Mouse (Mus musculus) heart, adult 9 months (tissue): Measurements from ENCODE around the gene Fitm2.

Source experiments
- DNase-seq, 2 experiments: peaks; one replicate each; pipeline ENCODE4 v3.0.0; 2022; ENCODE audit warnings: low spot score in 2 of 2

Fitm2 gene

DNA sequence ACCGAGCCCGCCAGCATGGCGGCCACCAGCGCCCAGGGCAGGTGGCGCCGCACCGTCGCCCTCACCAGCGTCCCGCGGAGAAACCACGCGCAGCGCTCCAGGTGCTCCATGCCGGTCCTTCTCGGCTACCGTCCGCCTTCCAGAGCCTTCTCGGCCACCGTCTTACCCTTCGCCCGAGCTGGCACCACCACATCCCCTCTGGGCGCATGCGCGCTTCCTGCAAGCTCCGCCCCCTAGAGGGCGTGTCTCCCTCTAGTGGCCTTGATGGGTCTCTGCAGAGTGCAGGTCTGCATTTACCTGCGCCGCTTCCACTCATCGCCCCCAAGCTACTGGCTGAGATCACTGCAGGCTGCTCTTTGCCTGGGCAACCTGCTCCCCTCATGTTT is at the start of gene Fitm2:
Gene Fitm2, minus strand, starts transcription at position 164 of the 386 bp plus-strand sequence.
- peak; percentile 91 to 92 for DNase-seq

- no peak for DNase-seq
Measured at GRCm38 (mm10) chr2:163506300-163507004, 34.0 kb upstream of the Fitm2 start, which contains the start of gene Hnf4a. Gene Hnf4a (plus strand): TSS chr2:163506808.

- DNase-seq: no peak
Measured at GRCm38 (mm10) chr2:163503191-163503590, 30.8 kb upstream of the Fitm2 start.

- peak; percentile 18 to 22 for DNase-seq
Measured at GRCm38 (mm10) chr2:163502219-163502618, 29.8 kb upstream of the Fitm2 start.

DNA sequence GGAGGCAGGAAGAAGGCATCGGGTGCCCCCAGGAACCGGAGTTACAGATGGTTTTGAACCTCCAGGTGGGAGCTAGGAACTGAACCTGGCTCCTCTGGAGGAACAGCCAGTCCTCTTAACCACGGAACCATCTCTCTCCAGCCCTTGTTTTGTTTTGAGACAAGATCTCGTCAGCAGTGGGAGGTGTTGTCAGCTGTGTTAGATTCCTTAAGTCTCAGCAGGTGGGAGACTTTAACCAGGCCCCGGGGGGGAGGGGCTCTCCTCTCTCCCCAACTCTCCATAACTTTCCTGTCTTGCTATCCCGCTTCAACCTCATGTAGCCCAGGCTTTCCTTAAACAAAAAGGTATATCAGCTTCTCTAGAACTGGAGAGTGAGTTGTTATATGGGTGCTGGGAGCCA is 22.0 kb upstream of the Fitm2 start:
- no peak for DNase-seq

GRCm38 (mm10) chr2:163493976-163494375 is 21.5 kb upstream of the Fitm2 start:
- no peak for DNase-seq

DNA sequence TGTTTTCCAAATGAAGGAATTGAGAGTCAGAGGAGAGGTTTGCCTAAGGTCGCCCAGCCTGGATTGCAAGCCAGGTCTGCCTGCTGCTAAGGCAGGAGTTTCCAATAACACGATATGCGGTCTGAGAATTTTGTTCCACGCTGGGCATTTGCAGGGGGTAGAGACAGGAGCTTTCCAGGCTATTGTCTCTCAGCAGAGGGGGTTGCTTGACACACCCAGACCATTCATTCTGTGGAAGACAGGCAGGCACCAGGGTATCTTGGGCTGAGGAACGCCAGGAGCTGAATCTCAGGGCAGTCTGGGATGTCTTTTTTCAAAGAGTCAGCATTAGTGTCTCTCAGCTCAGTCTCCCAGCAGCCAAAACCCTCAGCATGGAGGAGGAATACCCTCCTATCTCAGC is 20.6 kb upstream of the Fitm2 start:
- no peak for DNase-seq

DNA sequence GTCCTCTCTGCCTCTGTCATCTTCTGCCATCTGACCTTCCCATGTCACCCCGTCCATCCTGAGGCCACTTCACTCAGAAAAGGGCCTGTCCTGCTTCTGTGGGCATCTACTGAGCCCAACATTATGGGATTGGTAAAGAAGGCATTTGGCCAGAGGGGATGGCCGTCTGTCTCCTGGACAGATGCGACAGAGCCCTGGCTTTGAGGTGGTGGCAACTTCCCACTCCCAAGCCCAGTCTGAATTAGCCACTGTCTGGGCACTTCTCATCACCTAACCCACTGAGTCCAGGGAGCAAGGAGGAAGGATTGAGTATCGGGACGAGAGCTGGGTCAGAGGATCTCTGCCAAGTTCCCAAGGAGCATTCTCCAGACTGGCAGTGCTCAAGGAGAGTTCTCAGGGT is 19.6 kb upstream of the Fitm2 start, which contains the start of gene R3hdml:
Gene R3hdml, plus strand, starts transcription at position 301 of the 400 bp plus-strand sequence.
- no peak for DNase-seq

DNA sequence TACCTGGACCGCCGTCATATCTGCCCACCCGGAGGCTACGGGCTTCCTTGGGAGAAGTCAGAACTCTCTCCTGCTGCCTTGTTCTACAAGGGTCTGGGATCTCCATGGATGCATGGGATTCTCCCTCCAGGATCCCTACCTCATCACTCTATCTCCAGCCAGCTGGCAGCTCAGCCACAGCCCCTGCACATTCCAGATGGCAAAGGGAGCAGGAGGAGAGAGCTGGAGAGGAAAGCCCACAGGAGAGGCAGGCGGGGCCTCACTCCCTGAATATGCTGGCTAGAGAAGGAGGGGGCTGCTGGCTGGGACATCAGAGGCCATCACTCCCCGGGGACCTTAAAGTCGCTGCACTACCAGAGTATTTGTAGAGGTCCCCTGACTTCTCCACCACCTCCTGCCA is 18.9 kb upstream of the Fitm2 start:
- no peak for DNase-seq

- no peak for DNase-seq
Measured at GRCm38 (mm10) chr2:163490656-163491055, 18.2 kb upstream of the Fitm2 start.

- DNase-seq: no peak
Measured at GRCm38 (mm10) chr2:163489725-163490291, 17.4 kb upstream of the Fitm2 start.

DNA sequence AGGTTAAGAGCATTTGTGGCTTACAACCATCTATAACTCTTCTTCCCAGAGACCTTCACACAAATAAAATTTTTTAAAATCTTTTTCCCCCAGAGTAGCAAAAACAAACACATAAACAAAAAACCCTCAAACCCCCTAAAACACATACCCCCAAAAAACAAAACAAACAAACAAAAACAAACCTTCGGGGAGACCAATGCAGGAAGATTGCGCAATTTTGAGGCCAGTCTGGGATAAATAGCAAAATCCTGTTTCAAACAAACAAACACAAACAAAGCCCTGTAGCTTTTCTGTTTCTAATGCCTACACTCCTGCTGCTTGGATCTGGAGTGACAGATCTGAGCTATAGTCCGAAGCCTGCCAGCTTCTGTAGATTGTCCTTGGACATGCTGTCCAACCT is 14.9 kb upstream of the Fitm2 start:
- no peak for DNase-seq

DNA sequence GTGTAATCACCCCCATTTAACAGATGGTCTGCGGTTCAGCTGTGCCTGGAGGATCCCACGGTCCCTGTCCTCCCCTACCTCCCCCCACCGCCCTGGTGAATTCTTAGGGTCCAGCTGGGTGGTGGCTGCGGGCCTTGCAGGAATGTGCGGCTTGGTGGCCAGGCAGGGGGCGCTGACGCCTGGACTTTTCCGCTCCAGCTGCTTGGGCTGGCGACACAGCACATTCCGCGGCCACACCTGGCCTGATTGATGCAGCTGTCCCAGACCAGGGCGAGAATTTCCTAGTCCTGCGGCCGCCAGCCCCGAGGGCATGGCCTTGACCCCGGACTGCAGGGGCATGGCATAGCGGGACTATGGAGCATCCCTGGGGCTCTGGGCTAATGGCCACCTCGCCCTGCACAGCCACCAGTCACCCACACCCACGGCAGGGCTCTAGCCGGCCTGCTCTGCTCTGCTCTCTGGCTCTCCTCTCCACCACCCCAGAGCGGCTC is 9.2 kb upstream of the Fitm2 start:
- DNase-seq: no peak

DNA sequence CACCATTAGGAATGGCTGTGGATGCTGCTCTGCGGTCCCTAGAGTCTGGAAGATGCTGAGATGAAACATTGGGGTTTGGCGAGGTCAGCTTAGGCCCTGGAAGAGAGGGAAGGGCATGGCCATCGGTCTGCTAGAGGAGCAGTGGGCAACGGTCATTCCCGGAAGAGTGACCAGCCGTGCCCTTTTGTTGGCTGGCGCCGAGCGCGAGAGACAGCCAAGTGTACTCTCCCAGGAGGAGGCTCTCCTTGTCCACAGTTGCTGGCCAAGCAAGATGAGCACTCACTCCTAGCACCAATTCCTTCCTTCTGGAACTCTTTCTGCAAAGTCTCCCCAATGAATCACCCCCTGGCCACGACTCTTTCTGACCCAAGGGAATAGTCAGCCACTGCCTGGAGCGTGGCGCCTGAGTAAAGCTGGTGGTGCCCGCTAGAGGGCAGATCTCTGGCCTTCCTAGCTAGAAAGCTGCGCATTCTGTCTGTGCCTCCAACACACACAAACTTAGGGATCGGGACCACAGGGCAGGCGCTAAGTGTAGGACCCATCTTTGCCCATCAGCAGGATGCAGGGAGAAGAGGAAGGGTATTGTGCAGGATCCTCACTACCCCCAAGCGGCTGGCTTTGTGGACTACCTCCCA is 7.9 kb upstream of the Fitm2 start:
- DNase-seq: no peak

DNA sequence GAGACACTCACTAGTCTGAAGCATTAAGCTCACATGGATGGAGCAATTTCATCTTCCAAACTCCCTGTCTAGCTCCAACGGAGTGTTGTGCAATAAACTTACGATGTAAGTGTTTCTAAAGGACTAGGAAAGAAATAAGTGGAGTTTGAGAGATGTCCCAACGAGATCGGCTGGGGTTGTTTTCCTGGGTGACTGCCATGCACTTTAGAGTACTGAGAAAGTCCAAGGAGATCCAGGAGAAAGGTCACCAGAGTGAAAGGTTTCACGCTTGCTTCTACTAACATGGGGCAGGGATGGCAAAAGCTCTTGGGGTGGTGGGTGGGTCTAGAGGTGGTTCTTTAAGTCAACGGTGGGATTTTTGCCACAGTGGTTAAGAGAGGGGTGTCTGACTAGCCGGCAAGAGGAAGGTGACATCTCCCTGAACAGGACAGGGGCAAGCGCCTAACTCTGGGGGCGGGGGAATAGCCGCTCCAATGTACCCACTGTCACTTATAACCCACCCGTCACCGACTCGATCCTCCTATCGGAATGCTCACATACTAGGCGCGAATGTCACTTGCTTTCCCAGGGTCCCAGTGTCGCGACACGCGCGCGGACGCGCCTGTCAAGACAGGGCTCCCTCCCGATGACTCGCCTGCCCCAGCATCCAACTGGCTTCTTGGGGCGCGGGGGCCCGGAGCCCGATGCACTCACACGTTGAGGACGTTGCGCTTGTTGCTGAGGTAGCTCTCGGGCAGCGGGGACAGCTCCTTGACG is 541 bp downstream of the Fitm2 start:
- DNase-seq: peak; percentile 25 to 54

DNA sequence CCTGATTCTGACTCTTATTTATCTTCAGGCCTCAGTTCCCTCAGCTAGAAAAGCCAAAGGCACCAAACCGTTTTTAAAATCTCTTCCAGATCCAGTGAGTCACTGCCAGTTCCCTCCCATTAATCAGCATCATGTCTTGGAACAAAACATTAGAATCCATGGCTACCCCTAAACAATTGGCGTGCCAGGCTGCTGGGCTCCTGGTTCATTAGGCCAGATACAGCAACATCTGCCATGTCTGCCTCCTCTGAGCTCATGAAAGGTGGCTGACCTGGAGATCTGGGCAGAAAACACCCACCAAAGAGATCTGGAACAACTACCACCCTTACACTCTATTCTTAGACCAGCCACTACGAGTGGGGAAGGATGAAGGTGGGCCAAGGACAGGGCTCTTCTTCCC is 1.3 kb downstream of the Fitm2 start:
- peak; percentile 63 to 76 for DNase-seq

DNA sequence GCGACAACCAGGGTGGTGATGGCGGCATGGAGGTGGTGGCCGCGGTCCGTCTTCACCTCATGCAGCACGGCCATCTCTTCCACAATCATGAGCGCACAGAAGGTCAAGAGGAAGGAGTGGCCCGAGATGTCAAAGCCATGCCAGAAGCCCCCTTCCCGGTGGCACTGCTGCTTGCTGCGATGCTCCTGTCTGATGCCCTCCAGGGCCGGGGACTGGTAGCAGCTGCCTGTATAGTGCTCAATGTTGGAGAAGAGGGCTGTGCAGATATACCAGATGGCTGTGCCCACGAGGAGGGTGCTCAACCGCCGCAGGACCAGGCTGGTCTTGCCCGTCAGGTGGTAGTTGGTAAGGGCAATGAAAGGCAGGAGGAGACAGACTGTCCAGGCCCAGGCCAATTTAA is 2.7 kb downstream of the Fitm2 start:
- DNase-seq: no peak

DNA sequence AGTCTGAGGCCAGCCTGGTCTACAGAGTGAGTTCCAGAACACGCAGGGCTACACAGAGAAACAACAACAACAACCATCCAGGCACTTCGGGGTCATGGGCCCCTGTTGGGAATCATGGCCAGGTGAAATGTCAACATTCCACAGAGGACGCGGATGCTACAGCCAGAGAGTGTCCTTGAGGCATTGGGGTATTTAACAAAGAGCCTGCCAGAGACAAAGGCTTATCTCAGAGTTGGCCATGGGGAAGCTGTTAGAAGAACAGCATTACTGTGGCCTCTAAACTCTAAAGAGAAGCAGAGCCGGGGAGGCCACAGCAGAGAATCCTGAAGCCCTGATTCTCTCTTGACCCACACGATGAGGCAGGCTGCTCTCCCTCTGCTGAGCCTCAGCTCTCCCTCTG is 3.6 kb downstream of the Fitm2 start:
- DNase-seq: no peak

DNA sequence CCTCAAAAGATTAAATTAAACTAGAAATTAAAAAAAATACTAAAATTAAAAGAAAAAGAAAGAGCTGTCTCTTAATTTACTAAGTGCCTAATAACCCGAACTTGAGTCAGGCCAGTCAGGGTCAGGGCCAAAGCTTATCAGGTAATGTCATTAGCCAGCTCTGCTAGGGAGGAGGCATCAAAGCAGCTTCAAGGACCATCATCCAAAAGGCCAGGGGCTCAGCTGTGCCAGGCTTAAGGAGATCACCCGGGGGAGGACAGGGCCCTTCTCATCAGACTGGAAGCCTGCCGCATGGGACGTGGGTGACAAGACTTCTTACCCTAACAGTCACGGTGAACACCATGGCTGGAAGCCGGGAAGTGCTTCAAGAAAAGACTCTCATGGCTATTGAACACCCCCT is 4.8 kb downstream of the Fitm2 start:
- no peak for DNase-seq

- DNase-seq: no peak
Measured at GRCm38 (mm10) chr2:163466771-163467170, 5.7 kb downstream of the Fitm2 start.

- DNase-seq: peak; percentile 32 to 40
Measured at GRCm38 (mm10) chr2:163464562-163464961, 7.9 kb downstream of the Fitm2 start.

DNA sequence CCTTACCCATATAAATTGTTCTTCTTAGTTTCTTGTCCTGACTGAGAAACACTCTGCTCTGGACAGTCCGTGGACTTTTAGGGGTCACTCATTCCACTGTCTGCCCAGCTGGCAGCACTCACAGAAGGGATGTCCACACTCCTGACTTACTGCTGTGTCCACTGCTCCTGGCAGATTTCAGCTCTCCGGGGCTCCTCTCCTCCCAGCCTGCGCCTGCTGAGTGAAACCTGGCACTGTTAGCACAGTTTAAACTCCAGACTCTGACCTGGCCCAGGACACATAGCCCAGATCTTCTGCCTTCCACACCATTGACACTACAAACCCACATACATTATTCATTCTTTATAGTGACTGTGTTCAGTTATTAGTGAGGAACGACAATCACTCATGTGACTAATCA is 8.4 kb downstream of the Fitm2 start:
- DNase-seq: no peak
